Mouse (Mus musculus) c-Kit-positive CD71-positive TER-119-negative erythroid progenitor cells, embryonic 14.5 days (primary cell): Measurements from ENCODE around the gene Endou.
"Not testable (repeated sequence)": the region's sequence is repeated elsewhere in the genome, so short reads cannot be mapped to it uniquely, and the experiment has no call there.

Experiments
- DNase-seq: peaks from one replicate; pipeline ENCODE4 v3.0.0-alpha.2; 2013; ENCODE audit warnings: low read depth

The Endou gene

GRCm38 (mm10) chr15:97682053-97682452 lies 49.1 kb downstream of the Endou start:
- no peak for DNase-seq

GRCm38 (mm10) chr15:97679991-97680681 lies 51.0 kb downstream of the Endou start:
- no peak for DNase-seq

DNA sequence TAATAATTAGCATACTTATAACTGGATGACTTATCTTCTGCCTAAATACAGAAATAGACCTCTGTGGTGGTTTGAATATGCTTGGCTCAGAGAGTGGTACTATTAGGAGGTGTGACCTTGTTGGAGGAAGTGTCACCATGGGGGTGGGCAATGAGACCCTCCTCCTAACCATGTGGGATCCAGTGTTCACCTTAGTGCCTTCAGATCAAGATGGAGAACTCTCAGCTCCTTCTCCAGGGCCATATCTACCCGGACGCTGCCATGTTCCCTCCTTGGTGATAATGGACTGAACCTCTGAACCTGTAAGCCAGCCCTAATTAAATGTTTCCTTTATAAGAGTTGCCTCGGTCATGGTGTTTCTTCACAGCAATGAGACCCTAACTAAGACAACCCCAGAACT lies 53.8 kb downstream of the Endou start:
- DNase-seq, result no peak

DNA sequence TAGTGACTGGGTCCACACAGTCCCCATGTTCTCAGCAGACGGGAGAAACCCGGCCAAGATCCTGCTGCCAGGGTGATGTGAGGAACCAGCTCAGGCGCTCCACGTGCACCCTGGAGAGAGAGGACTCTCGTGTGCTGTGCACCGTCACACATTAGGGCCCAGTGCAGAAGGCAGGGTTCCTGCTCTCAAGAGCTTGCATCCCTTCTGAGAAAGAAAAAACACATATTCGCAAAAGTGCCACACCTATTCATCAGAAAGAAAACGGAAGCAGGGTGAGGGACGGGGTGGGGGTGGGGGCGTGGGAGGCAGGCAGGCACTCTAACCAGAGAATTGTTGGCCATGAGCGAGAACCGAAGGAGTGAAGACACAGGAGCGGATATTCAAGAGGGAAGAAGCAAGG lies 55.2 kb downstream of the Endou start:
- DNase-seq, result no peak

DNA sequence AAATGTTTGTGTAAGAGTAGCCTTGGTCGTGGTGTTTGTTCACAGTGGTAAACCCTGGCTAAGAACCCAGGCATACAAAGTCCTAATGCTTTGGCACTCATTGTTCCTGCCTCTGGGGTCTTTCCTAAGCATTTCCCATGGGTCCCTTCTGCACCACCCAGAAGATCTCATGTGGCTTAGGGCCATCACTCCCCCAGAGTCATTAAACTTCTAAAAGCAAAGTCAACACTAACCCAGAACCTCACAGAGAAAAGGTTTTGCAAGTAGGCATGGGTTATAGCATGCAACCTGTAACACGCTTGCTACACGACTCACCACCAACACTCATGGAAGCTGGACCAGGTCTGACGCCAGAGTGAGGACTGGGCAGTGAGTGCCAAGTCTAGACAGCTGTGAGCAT lies 56.7 kb downstream of the Endou start:
- DNase-seq, result no peak

DNA sequence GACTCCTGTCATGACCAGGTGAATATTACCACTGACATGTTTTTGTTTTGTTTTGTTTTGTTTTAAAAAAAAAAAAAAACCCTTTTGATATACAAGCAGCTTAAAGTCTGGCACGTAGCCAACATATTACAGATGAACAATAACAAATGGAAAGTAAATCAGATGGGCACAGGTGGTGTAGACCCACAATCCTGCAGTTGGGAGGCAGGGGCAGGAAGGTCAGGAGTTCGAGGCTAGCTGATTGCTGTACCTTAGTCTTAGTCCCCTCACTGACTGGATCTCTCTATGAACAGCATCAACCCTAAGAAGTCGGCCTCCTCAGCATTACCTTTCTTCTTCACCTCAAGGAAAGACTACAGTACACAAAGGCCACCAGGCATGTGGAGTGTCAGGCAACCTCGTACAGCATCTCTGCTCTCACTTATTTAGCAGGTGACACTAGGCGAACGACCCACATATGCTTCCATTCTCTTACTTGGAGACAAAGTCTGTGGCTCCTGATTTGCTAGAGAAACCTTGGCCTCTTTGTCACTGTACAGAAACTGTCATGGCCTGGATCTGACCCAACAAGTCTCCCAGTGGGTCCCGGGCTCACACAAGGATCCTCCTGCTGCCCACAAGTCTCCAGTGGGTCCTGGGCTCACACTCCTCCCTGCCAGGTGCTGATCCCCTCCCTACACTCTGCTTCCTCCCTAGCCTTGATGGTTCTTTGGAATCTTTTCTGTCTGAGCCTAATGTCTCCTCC lies 57.7 kb downstream of the Endou start:
- DNase-seq, result no peak

DNA sequence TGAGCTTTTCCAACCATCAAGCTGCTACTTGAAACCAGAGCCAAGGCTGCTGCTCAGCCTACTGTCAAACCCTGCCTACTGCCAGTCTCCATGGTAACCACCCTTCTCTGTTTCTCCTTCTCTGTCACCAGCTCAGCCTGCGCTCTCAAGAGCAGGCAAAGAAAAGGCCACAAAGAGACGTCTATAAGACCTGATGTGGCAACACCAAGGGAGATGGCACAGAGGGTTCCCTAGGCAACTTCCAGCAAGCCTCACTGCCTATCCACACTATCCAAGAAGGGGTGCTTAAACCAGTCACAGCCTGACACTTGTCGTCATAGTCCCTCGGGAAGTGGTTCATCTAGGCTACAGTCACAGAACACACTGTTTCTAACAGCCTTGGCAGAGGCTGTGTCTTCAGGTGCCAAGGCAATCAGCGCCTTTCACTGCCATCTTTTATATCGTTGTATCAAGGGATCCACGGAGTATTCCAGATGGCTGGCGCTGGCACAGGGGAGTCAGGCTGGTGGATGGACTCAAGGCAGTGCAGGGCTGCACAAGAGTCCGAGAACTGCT lies 58.9 kb downstream of the Endou start:
- DNase-seq, result no peak

GRCm38 (mm10) chr15:97670554-97670953 lies 60.6 kb downstream of the Endou start:
- DNase-seq, result no peak

DNA sequence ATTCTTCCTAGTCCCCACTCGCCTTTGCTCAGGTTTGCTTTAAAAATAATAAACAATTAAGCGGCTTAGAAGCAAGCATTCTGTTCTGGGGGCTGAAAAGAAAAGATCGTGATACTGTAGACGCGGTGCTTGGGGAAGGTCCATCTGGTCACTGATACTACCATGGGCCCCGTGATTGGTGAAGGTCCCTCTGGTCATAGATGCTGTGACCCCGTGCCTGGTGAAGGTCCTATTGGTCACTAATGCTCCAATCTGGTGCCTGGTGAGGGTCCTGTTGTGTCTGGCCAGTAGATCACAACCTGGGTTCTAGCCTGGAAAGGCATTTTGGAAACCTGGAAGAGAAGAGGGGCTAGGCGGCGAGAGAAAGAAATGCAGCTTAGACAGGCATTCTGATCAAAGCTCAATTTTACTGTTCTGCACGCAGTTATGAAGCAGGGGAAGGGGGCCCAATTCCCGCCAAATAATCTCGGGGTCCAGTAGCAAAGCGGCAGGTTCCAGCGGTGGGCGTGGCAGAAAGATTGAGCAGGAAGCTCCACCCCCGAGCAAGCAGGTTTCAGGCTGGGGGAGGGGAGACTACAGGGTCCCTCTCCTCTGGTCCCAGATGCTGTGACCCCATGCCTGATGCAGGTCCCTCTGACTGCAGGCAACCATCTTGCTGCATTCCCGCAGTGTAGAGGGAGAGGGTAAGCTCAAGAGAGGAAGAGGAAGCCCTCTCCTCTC lies 62.8 kb downstream of the Endou start:
- not testable (repeated sequence) for DNase-seq

- DNase-seq, result peak; percentile 66
Observed at GRCm38 (mm10) chr15:97667437-97667836, 63.7 kb downstream of the Endou start.

DNA sequence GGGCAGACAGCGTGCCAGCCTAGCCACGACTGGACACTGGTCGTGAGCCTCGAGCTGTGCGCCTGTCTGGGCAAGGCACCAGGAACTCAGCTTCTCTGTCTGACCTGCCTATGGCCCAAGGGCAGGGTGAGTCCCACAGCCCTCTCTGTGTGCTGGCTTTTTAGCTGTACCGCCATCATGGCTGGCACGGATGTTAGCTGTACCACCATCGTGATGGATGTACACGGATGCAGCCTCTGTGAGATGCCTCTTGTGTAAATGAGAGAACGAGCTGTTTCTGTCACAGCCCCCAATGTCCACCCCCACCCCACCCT lies 64.7 kb downstream of the Endou start:
- DNase-seq, result no peak

DNA sequence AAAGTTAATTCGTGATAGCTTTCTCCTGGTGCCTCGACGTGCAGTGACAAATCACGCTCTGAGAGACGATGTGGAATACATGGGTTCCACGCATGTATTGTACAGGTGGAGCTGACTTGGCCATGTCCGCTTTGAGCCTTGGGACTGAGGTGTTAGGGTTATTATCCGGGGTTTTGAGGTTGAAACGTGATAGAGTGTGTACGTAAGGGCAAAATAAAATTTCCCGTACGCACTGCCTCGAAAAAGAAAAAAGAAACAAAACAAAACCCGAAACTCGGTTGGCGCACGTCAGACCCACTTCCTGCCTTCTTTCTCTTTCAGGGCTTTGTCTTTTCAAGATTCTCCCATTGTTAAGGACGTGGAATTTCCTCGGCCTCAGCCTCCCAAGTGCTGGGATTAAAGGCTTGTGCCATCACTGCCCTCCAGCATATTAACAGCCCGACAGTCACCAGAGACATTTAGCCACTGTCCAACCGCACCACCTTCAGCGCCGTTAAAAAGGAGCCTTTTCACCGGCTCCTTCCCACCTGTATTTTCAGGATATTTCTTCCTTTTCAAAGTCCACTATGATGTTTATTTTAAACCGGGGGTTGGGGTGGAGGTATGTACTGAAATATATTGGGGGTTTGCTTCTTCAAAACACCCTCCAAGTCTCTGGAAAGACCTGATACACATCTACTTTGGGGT lies 65.2 kb downstream of the Endou start:
- no peak for DNase-seq

- DNase-seq, result peak; percentile 41
Observed at GRCm38 (mm10) chr15:97664981-97665668, 66.0 kb downstream of the Endou start.

- peak; percentile 74 for DNase-seq
Observed at GRCm38 (mm10) chr15:97663750-97664406, 67.3 kb downstream of the Endou start.
